Mouse (Mus musculus) E14TG2a.4 (cell line): Measurements from ENCODE around the gene Foxp1.

Source experiments
- CTCF ChIP-seq: conservative IDR thresholded peaks from 2 replicates; pipeline ENCODE4 v1.5.1; 2014; ENCODE audit warnings: low read length
- NANOG ChIP-seq: IDR thresholded peaks from 2 replicates; pipeline ENCODE4 v1.6.1; 2014; ENCODE audit warnings: borderline replicate concordance, low read length, mixed read lengths
- POU5F1 ChIP-seq: IDR thresholded peaks from 2 replicates; pipeline ENCODE4 v1.6.1; 2014; ENCODE audit warnings: low read length, borderline replicate concordance

- TF ChIP-seq CTCF (no peak), POU5F1 (no peak), NANOG (no peak)
These were observed 252.6 kb downstream of the Foxp1 start for GRCm38 (mm10) chr6:99269921-99270320.
